Mouse (Mus musculus): ENCODE data around the gene Ranbp17. TPM values are rescaled to one million over a fixed set of nuclear protein-coding genes. Genes with fewer than 3 reads are reported as not detected.

The Ranbp17 gene
- total and polyA plus RNA-seq, 3 experiments = 0.51 to 8.0 (median 6.2) TPM

DNA sequence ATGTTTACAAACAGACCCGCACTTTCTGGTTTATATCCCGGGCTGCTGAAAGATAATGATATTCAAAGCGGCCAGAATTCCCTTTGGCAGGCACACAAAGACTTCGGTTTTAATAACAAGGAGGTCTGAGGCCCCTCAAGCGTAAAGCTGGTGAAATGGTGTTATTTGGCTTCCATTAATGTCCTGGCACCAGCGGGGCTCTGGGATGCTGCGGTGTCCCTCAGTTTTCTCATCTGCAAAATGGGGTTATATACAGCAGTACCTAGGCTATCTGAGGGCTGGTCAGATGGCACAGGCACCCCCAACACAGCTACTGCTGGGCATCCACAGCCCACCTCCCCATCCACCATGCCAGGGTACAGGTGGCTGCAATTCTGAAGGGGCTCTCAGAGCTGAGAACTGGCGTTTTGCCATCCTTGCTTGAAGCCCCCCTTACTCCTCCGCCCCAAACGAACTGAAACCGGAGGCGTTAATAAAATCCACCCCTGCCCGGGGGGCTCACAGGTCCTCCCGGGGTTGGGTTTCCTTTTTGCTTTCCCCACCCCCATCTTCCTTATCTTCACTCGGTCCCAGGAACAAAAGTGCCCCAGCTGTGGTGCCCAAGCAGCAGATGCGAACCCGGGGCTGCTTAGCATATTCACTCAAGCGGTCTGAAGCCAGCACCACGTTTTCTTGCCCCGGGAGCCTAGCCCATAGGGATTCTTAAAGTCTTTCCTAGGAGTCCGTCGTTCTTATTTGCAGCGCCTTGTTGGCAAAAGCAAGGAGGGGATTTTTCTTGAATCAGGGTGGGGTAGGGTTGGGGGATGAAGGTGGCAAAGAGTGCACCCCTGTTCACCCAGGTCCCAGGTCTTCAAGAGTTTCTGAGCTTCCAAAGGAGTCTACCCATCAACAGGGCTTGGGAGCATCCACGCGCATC, 317.8 kb downstream of the Ranbp17 start:
- peaks cover 14% of the 10 kb centered on the region for H3K9me3 ChIP-seq (replicated peaks)
- H3K4me3 ChIP-seq (ENCODE audit: low read depth, low read length) = no peak overlapping the region
- TF ChIP-seq POLR2AphosphoS5 (IDR thresholded peaks at IDR 0.05; ENCODE audit: insufficient replicate concordance, low read depth, low read length) = no peak
- no peak for TF ChIP-seq GATA2 (IDR thresholded peaks at IDR 0.05; ENCODE audit: borderline replicate concordance, low read depth, low read length)
- TF ChIP-seq GATA1 (IDR thresholded peaks at IDR 0.05; ENCODE audit: borderline replicate concordance, low read length) = no peak
- TF ChIP-seq CTCF (IDR thresholded peaks at IDR 0.05; ENCODE audit: low read depth, low read length) = no peak
- no peak for TF ChIP-seq TAL1 (conservative IDR thresholded peaks at IDR 0.05; ENCODE audit: low read depth, low read length)
- no peaks in the 10 kb centered on the region for H3K4me1 ChIP-seq (ENCODE audit: insufficient read depth, low read depth, low read length)
- H3K27me3 ChIP-seq (ENCODE audit: insufficient read depth, low read length) = peaks cover 10% of the 10 kb centered on the region
- ATAC-seq (ENCODE audit: extremely low read depth, insufficient number of reproducible peaks, low FRiP score, poor library complexity, severe bottlenecking) = no peak
- DNase-seq (ENCODE audit: low spot score) = no peak
- no peaks in the 10 kb centered on the region for H3K36me3 ChIP-seq (replicated peaks)

DNA sequence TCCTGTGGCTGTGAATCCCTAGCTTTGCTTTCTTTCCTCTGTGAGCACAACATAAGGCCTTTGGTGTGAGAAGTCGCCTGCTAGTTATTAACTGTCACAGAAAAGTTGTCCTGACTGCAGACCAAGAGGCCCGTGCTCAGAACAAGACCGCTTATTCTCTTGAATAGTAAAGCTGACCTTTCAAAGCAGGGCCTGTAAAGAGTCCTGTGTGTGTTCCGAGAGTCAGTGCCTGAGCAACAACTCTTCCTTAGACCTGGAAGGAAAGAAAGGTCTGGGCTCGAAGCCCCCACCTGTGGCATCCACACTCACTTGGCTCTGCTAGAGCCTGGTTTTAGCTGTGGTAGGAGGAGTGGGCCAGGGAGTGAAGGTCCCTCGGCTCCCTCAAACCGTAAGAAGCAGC, 318.5 kb downstream of the Ranbp17 start:
- TF ChIP-seq CTCF (IDR thresholded peaks at IDR 0.05; ENCODE audit: low read depth, low read length) = no peak
- no peak for TF ChIP-seq GATA2 (IDR thresholded peaks at IDR 0.05; ENCODE audit: borderline replicate concordance, low read depth, low read length)
- TF ChIP-seq POLR2AphosphoS5 (IDR thresholded peaks at IDR 0.05; ENCODE audit: insufficient replicate concordance, low read depth, low read length) = no peak
- TF ChIP-seq GATA1 (IDR thresholded peaks at IDR 0.05; ENCODE audit: borderline replicate concordance, low read length) = no peak
- TF ChIP-seq TAL1 (conservative IDR thresholded peaks at IDR 0.05; ENCODE audit: low read depth, low read length) = no peak
- Histone ChIP-seq H3K9me3 (replicated peaks) (peaks cover 8% of the 10 kb centered on the region), H3K36me3 (replicated peaks) (no peaks in the 10 kb centered on the region), H3K4me1 (ENCODE audit: insufficient read depth, low read depth, low read length) (no peaks in the 10 kb centered on the region), H3K27me3 (ENCODE audit: insufficient read depth, low read length) (peaks cover 10% of the 10 kb centered on the region), H3K4me3 (ENCODE audit: low read depth, low read length) (no peak overlapping the region)
- no peak for ATAC-seq (ENCODE audit: extremely low read depth, insufficient number of reproducible peaks, low FRiP score, poor library complexity, severe bottlenecking)
- DNase-seq (ENCODE audit: low spot score) = no peak

GRCm38 (mm10) chr11:33193695-33194094, 319.9 kb downstream of the Ranbp17 start:
- H3K36me3 ChIP-seq (replicated peaks) = no peaks in the 10 kb centered on the region
- no peaks in the 10 kb centered on the region for H3K4me1 ChIP-seq (ENCODE audit: insufficient read depth, low read depth, low read length)
- H3K9me3 ChIP-seq (replicated peaks) = peaks cover 4% of the 10 kb centered on the region
- no peak for ATAC-seq (ENCODE audit: extremely low read depth, insufficient number of reproducible peaks, low FRiP score, poor library complexity, severe bottlenecking)
- TF ChIP-seq CTCF (IDR thresholded peaks at IDR 0.05; ENCODE audit: low read depth, low read length) = no peak
- DNase-seq (ENCODE audit: low spot score) = no peak
- peaks cover 10% of the 10 kb centered on the region for H3K27me3 ChIP-seq (ENCODE audit: insufficient read depth, low read length)
- H3K4me3 ChIP-seq (ENCODE audit: low read depth, low read length) = no peak overlapping the region

DNA sequence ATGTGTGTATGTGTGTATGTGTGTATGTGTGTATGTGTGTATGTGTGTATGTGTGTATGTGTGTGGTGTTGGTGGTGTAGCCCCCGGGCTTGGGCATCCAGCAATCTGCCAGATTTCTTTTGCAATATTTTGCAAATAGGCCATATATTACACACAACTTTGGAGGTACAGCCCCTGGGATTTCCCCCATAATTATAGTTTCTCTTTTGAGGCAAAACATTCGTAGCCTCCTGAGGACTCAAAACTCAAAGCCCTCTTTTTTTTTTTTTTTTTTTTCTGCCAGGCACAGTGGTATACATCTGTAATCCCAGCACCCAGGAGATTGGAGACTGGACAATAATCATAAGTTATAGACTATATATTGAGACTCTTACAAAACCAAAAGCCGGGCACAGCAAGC, 331.7 kb downstream of the Ranbp17 start:
- TF ChIP-seq GATA2 (IDR thresholded peaks at IDR 0.05; ENCODE audit: borderline replicate concordance, low read depth, low read length) (no peak), GATA1 (IDR thresholded peaks at IDR 0.05; ENCODE audit: borderline replicate concordance, low read length) (no peak), CTCF (IDR thresholded peaks at IDR 0.05; ENCODE audit: low read depth, low read length) (no peak), TAL1 (conservative IDR thresholded peaks at IDR 0.05; ENCODE audit: low read depth, low read length) (no peak), POLR2AphosphoS5 (IDR thresholded peaks at IDR 0.05; ENCODE audit: insufficient replicate concordance, low read depth, low read length) (no peak)
- no peak overlapping the region for H3K4me3 ChIP-seq (ENCODE audit: low read depth, low read length)
- DNase-seq (ENCODE audit: low spot score) (no peak), ATAC-seq (ENCODE audit: extremely low read depth, insufficient number of reproducible peaks, low FRiP score, poor library complexity, severe bottlenecking) (no peak)
- no peaks in the 10 kb centered on the region for H3K36me3 ChIP-seq (replicated peaks)
- H3K4me1 ChIP-seq (ENCODE audit: insufficient read depth, low read depth, low read length) = no peaks in the 10 kb centered on the region
- no peaks in the 10 kb centered on the region for H3K9me3 ChIP-seq (replicated peaks)
- H3K27me3 ChIP-seq (ENCODE audit: insufficient read depth, low read length) = peaks cover 29% of the 10 kb centered on the region

DNA sequence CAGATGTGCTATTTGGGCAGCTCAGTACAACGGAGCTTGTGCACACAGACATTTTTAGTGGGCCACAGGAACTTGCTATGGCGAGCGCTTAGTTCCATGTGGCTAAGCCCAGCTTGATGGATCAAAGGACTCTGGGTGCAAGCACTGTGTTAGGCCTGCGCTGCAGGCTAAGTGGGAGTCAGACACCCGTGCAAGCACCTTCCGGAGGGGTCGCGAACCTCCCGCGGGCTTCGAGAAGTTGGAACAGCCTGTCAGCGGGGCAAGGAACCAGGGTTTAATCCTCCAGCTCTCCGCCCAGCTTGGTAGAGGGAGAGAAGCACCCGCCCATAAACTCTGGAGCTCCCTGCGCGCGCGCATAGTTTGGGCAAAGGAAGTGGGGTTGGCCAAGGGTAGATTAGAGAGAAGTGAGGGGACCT, 332.8 kb downstream of the Ranbp17 start:
- H3K4me3 ChIP-seq (ENCODE audit: low read depth, low read length) = no peak overlapping the region
- no peak for TF ChIP-seq TAL1 (conservative IDR thresholded peaks at IDR 0.05; ENCODE audit: low read depth, low read length)
- no peak for TF ChIP-seq POLR2AphosphoS5 (IDR thresholded peaks at IDR 0.05; ENCODE audit: insufficient replicate concordance, low read depth, low read length)
- no peak for TF ChIP-seq GATA1 (IDR thresholded peaks at IDR 0.05; ENCODE audit: borderline replicate concordance, low read length)
- TF ChIP-seq GATA2 (IDR thresholded peaks at IDR 0.05; ENCODE audit: borderline replicate concordance, low read depth, low read length) = no peak
- TF ChIP-seq CTCF (IDR thresholded peaks at IDR 0.05; ENCODE audit: low read depth, low read length) = no peak
- H3K36me3 ChIP-seq (replicated peaks) = no peaks in the 10 kb centered on the region
- H3K27me3 ChIP-seq (ENCODE audit: insufficient read depth, low read length) = peaks cover 29% of the 10 kb centered on the region
- DNase-seq (ENCODE audit: low spot score) (no peak), ATAC-seq (ENCODE audit: extremely low read depth, insufficient number of reproducible peaks, low FRiP score, poor library complexity, severe bottlenecking) (no peak)
- H3K4me1 ChIP-seq (ENCODE audit: insufficient read depth, low read depth, low read length) = no peaks in the 10 kb centered on the region
- no peaks in the 10 kb centered on the region for H3K9me3 ChIP-seq (replicated peaks)

DNA sequence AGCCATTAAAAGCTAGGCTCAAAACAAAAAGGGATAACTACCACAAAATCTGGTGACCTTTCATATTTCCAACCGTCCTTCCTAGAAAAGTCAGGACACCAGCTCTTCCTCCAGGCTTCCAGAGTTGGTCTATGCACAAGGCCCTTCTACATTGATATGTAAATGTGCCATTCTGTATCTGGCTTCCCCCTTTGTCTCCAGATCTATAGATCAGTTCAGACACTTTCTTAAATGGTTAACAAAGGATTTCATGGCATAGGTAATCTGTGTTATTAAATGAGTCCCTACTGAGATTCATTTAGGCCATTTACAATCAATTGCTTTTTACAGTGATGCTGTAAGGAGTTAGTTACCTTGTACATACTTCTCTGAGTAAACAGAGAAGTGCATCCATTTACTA, 333.7 kb downstream of the Ranbp17 start:
- Histone ChIP-seq H3K4me1 (ENCODE audit: insufficient read depth, low read depth, low read length) (no peaks in the 10 kb centered on the region), H3K9me3 (replicated peaks) (no peaks in the 10 kb centered on the region), H3K36me3 (replicated peaks) (no peaks in the 10 kb centered on the region), H3K4me3 (ENCODE audit: low read depth, low read length) (no peak overlapping the region), H3K27me3 (ENCODE audit: insufficient read depth, low read length) (peaks cover 32% of the 10 kb centered on the region)
- TF ChIP-seq CTCF (IDR thresholded peaks at IDR 0.05; ENCODE audit: low read depth, low read length) = no peak
- TF ChIP-seq GATA2 (IDR thresholded peaks at IDR 0.05; ENCODE audit: borderline replicate concordance, low read depth, low read length) = no peak
- TF ChIP-seq POLR2AphosphoS5 (IDR thresholded peaks at IDR 0.05; ENCODE audit: insufficient replicate concordance, low read depth, low read length) = no peak
- no peak for TF ChIP-seq GATA1 (IDR thresholded peaks at IDR 0.05; ENCODE audit: borderline replicate concordance, low read length)
- TF ChIP-seq TAL1 (conservative IDR thresholded peaks at IDR 0.05; ENCODE audit: low read depth, low read length) = no peak
- no peak for ATAC-seq (ENCODE audit: extremely low read depth, insufficient number of reproducible peaks, low FRiP score, poor library complexity, severe bottlenecking)
- no peak for DNase-seq (ENCODE audit: low spot score)
